In the genomic region with DNA sequence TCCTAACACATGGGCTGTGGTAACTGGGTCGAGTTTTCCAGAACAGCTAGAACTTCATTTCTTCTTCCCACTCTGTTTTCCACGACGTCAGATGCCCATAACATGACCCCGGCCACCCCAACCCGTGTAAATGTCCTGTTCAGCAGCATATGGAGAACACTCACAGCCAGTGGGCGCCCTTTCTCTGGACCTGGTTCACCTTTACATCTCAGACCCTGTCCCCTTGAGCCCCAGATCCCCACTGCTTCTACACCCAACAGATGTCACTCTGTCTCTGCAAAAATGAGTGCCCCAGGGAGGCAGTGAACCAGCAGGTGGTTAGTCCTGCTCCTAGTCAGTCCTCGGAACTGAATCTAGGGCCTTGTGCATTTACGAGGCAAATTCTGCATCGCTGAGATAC, we compare ENCODE assay signal across 36 mouse cellular contexts. TPM values are rescaled to one million over a fixed set of nuclear protein-coding genes. Genes with fewer than 3 reads are reported as not detected.
"Had no signal": no experiment of that assay in that cellular context is flagged by ENCODE, and none has a peak within 500 bp of the region (broad histone marks: within the 10 kb centered on the region; RNA-seq: fewer than 3 reads in every experiment).

No protein-coding gene starts in this region.

- DNase-seq: left cerebral cortex, postnatal 4 days; liver; liver, embryonic 13.5 days; liver, postnatal 0 days; lung, adult 18-20 months; lung, adult 2 months; lung, embryonic 14.5 days; lung, postnatal 10 days; lung, postnatal 14 days; lung, postnatal 36 days; lung, postnatal 4 days; midbrain, embryonic 14.5 days had no signal

- H3K4me1 ChIP-seq: limb, embryonic 12.5 days; limb, embryonic 13.5 days; limb, embryonic 15.5 days; liver, embryonic 12.5 days; liver, embryonic 13.5 days; liver, embryonic 15.5 days; lung, embryonic 15.5 days; megakaryocyte, embryonic 14.5 days; midbrain, embryonic 15.5 days had no signal

- H3K36me3 ChIP-seq: limb, embryonic 10.5 days; limb, embryonic 12.5 days; limb, embryonic 13.5 days; limb, embryonic 15.5 days; liver, embryonic 12.5 days; liver, embryonic 13.5 days; liver, embryonic 15.5 days; lung, embryonic 15.5 days; midbrain, embryonic 10.5 days; midbrain, embryonic 15.5 days had no signal

- H3K9ac ChIP-seq: limb, embryonic 12.5 days; limb, embryonic 13.5 days; limb, embryonic 15.5 days; liver, embryonic 12.5 days; liver, embryonic 13.5 days; liver, embryonic 14.5 days; liver, embryonic 15.5 days; liver, postnatal 0 days; lung, embryonic 14.5 days; lung, embryonic 15.5 days; midbrain, embryonic 12.5 days; midbrain, embryonic 13.5 days; midbrain, embryonic 15.5 days had no signal

- H3K9me3 ChIP-seq: limb, embryonic 10.5 days; limb, embryonic 12.5 days; limb, embryonic 13.5 days; limb, embryonic 15.5 days; liver, embryonic 12.5 days; liver, embryonic 13.5 days; liver, embryonic 15.5 days; lung, embryonic 15.5 days; midbrain, embryonic 10.5 days; midbrain, embryonic 12.5 days; midbrain, embryonic 13.5 days; midbrain, embryonic 15.5 days had no signal

- H3K4me2 ChIP-seq: limb, embryonic 12.5 days; limb, embryonic 13.5 days; limb, embryonic 15.5 days; liver, embryonic 11.5 days; liver, embryonic 12.5 days; liver, embryonic 13.5 days; liver, embryonic 15.5 days; lung, embryonic 14.5 days; lung, embryonic 15.5 days; midbrain, embryonic 11.5 days; midbrain, embryonic 12.5 days; midbrain, embryonic 13.5 days; midbrain, embryonic 15.5 days had no signal

- ATAC-seq: liver, embryonic 12.5 days; liver, postnatal 0 days; lung, postnatal 0 days; midbrain, embryonic 13.5 days; midbrain, embryonic 15.5 days; midbrain, embryonic 16.5 days had no signal

- H3K27me3 ChIP-seq: limb, embryonic 12.5 days; limb, embryonic 13.5 days; limb, embryonic 15.5 days; liver, embryonic 12.5 days; liver, embryonic 13.5 days; liver, embryonic 15.5 days; lung, embryonic 15.5 days; midbrain, embryonic 12.5 days; midbrain, embryonic 13.5 days; midbrain, embryonic 15.5 days had no signal

- H3K27ac ChIP-seq: limb, embryonic 10.5 days; limb, embryonic 12.5 days; limb, embryonic 13.5 days; limb, embryonic 15.5 days; liver, embryonic 12.5 days; liver, embryonic 13.5 days; liver, embryonic 14.5 days; liver, embryonic 15.5 days; lung, embryonic 15.5 days; macrophage; midbrain, embryonic 10.5 days; midbrain, embryonic 12.5 days; midbrain, embryonic 13.5 days; midbrain, embryonic 15.5 days had no signal

- H3K4me3 ChIP-seq: limb, embryonic 10.5 days; limb, embryonic 12.5 days; limb, embryonic 13.5 days; limb, embryonic 15.5 days; liver, embryonic 12.5 days; liver, embryonic 13.5 days; liver, embryonic 15.5 days; lung, embryonic 15.5 days; megakaryocyte, embryonic 14.5 days; midbrain, embryonic 10.5 days; midbrain, embryonic 12.5 days; midbrain, embryonic 13.5 days; midbrain, embryonic 15.5 days; myocyte had no signal

RNA-seq across cellular contexts. Expression of a gene that starts 23.4 kb away (rescaled TPM):
- total RNA-seq: liver, adult 2 months; megakaryocyte progenitor cell, adult 5-6 weeks; megakaryocyte, adult 5-6 weeks; megakaryocyte-erythroid progenitor cell, adult 5-6 weeks; monocyte, adult 5-6 weeks had no signal
- polyA plus RNA-seq: liver, adult 2 months; liver, embryonic 11.5 days; liver, embryonic 12.5 days; liver, embryonic 14.5 days; liver, embryonic 15.5 days; liver, postnatal 0 days; lung, adult 2 months; lung, postnatal 0 days; macrophage had no signal
